Mouse (Mus musculus): ENCODE data around the gene A530064D06Rik.
A peak's percentile ranks its signal among the peaks of the same experiment; 100 is the strongest.
"Not testable (repeated sequence)": the region's sequence is repeated elsewhere in the genome, so short reads cannot be mapped to it uniquely, and the experiment has no call there.

Gene A530064D06Rik

DNA sequence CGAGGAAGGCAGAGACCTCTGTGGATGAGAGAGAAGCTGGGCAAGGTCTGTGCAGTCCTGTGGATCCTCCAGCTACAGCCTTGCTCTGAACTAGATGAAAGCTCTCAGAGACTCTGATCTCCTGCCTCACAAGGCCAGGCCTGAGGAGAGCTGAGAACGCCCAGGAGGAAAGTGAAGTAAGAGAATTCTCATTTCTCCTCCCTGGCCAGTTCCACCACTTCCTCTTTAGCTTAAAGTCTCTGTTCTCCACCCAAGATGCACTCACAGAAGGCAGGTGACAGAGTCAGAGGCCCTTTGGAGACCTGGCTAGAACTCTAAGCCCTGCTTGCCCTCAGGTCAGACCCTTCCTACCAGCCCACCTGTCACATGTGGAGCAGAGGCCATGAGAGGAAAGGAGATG is at the start of gene A530064D06Rik:
A530064D06Rik (minus strand) TSS at position 173 of the 400 bp plus-strand sequence.
- not testable (repeated sequence) for DNase-seq (ENCODE audit: low read depth in 2 of 2, low spot score in 2 of 2)

DNA sequence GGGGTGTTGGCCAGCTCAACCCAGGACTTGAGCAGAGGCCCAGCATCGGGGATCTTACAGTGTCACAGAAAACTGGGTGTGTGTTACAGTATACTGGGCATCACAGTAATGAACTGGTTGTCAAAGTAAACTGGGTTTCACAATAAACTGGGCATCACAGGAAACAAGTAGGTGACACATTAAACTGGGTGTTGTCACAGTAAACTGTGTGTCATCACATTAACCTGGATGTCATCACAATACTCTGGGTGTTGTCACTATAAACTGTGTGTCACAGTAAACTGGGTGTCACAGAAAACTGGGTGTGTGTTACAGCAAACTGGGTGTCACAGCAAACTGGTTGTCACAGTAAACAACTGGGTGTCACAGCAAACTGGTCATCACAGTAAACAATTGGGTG is 48.4 kb upstream of the A530064D06Rik start:
- DNase-seq (ENCODE audit: low read depth in 2 of 2, low spot score in 2 of 2): no peak

DNA sequence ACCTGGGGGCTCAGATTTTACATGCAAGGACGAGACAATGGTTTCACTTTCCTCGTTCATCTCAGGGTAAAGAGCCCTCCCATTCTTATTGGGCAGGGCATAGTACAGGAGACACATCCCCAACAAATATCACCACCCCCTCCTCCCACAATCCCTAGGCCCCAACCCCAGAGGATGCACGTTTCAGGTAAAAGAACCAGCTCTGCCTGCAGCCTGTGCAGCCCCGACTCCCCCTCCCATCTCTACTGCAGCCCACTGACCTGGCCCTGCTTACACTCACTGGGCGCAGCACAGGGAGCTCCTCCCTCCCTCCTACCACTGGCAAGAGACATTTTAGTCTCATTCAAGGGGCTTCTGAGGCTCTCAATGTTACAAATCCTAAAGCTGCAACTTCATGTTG is 46.4 kb upstream of the A530064D06Rik start:
- no peak for DNase-seq (ENCODE audit: low read depth in 2 of 2, low spot score in 2 of 2)

DNA sequence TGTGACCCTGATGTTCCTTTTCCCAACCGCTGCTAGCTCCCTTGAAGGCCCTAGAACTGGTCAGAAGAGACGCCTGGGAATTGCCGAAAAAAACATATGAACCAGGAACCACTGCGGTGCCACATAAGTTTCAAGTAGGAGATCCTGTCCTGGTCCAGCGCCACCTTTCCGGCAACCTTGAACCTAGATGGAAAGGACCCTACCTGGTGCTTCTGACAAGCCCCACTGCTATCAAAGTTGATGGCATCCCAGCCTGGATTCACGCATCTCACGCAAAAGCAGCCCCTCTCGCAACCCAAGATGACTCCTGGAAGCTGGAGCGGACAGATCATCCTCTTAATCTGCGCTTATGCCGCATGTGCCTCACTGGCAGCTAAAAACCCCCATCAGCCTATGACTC is 45.5 kb upstream of the A530064D06Rik start:
- DNase-seq (ENCODE audit: low read depth in 2 of 2, low spot score in 2 of 2): no peak

DNA sequence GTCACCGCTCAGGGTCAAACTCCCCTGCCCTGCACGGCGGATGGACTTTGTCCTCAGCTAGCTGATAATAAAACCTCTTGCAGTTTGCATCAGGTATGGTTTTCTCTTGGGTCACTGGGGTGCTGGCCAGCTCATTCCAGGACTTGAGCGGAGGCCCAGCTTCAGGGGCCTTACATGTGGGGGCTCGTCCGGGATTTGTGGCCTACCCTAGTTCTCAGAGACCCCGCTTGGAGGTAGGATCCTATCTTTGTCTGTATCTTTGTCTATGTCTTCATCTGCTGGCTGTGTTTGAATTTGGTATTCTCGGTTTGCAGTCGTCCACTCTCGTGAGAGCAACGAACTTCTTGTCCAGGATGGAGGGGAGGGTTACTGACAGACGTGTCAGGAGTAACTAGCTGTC is 36.0 kb upstream of the A530064D06Rik start:
- no peak for DNase-seq (ENCODE audit: low read depth in 2 of 2, low spot score in 2 of 2)

DNA sequence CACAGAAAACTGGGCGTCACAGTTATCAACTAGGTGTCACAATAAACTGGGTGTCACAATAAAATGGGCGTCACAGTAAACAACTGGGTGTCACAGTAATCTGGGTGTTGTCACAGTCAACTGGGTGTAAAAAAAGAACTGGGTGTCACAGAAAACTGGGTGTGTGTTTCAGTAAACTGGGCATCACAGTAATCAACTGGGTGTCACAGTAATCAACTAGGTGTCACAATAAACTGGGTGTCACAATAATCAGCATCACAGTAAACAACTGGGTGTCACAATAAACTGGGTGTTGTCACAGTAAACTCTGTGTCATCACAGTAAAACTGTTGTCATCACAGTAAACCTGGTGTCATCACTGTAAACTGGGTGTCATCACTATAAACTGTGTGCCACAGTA is 25.3 kb upstream of the A530064D06Rik start:
- no peak for DNase-seq (ENCODE audit: low read depth in 2 of 2, low spot score in 2 of 2)

DNA sequence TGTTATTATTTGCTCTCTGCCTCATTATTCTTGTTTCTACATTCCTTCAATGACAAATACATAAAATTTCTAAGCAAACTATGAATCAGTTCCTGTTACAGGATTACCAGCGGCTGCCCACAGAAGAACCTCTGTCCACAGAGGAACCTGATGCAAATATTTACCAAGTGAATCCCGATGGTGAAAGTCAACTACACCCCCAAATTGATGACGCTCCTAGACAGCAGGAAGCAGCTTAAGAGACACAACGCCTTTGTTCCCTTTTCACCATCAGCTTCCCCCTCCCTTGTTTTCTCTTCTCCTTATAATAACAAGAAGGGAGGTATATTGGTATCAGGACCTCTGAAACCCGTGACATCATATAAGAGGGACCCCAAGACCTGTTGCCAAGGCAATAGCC is 18.2 kb upstream of the A530064D06Rik start:
- no peak for DNase-seq (ENCODE audit: low read depth in 2 of 2, low spot score in 2 of 2)

DNA sequence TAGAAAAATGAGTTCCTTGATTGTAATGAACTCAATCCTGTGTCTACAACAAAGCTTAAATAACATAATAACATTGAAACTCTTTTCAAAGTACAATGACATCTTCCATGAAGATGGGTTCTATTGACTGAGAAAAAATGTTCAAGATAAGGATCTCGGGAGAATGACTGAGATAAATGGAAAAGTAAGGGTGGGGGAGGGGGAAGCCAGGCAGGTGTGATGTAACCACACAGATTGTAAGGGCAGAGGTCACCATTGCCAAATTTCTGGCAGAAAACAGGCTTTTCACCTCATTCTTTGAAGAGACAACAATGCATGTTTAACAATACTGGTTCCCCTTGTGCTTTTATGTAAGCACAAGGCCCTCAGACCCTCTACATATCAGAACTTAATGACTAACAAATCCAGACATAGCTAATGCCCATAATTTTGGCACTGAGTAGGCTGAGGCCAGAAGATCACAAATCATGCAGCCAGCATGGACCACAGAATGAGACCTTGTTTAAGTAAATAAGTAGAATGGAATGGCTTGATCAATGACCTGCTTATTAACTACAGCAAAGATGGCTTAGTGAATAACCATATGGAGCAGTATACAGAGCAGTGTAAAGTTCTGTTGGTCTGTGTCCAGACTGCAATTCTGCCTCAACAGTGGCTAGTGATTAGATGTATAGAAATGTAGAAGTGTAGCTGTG is 9.5 kb downstream of the A530064D06Rik start:
- no peak for DNase-seq (ENCODE audit: low read depth in 2 of 2, low spot score in 2 of 2)

DNA sequence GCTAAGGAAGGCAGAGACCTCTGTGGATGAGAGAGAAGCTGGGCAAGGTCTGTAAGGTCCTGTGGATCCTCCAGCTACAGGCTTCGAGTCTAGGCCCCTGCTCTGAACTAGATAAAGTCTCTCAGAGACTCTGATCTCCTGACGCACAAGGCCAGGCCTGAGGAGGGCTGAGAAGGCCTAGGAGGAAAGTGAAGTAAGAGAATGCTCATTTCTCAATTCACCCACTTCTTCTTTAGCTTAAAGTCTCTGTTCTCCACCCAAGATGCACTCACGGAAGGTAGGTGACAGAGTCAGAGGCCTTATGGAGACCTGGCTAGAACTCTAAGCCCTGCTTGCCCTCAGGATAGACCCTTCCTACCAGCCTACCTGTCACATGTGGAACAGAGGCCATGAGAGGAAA is 21.0 kb downstream of the A530064D06Rik start, which contains the start of gene 9830107B12Rik:
9830107B12Rik (minus strand) TSS at position 149 of the 400 bp plus-strand sequence.
- DNase-seq (ENCODE audit: low read depth in 2 of 2, low spot score in 2 of 2): no peak

DNA sequence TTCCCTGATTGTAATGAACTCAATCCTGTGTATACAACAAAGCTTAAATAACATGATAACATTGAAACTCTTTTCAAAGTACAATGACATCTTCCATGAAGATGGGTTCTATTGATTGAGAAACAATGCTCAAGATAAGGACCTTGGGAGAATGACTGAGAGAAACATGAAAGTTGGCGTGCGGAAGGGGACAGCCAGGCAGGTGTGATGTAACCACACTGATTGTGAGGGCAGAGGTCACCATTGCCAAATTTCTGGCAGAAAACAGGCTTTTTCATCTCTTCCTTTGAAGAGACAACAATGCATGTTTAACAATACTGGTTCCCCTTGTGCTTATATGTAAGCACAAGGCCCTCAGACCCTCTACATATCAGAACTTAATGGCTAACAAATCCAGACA is 34.3 kb downstream of the A530064D06Rik start:
- no peak for DNase-seq (ENCODE audit: low read depth in 2 of 2, low spot score in 2 of 2)

DNA sequence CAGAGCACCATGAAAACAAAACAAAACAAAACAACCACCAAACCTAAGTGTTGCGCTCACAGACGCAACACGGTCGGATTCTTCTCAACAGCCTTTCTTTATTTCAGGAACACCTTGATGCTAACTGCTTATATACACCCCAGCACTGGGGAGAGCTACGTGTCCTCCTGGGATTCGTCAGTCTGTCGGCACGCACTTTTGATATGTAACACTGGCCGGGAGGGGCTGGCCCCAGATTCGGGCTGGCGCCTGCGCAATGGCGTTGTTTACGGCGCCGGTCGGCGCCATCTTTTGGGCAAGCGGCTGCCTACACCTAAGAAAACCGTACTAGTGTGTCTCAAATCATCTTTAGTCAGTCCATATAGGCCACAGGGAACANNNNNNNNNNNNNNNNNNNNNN is 46.6 kb downstream of the A530064D06Rik start:
- no peak for DNase-seq (ENCODE audit: low read depth in 2 of 2, low spot score in 2 of 2)

DNA sequence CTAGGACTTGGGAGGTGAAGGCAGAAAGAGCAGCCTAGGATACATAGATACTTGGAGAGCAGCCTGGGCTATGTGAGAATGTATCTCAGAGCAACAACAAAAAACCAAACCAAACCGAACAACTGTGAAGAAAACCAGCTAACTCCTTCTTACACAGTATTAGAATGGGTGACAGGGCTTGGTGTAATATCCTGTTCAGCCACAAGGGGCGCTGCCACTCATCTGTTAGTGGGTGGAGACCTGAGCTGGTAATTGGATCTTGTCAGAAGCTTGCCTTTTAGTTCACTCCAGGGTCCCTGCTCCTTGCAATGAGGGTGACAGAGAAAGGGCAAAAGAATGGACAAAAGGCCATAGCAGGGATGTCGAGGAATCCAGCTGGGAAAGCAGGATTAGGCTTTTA is 47.4 kb downstream of the A530064D06Rik start:
- DNase-seq (ENCODE audit: low read depth in 2 of 2, low spot score in 2 of 2): peak; percentile 54 to 67

DNA sequence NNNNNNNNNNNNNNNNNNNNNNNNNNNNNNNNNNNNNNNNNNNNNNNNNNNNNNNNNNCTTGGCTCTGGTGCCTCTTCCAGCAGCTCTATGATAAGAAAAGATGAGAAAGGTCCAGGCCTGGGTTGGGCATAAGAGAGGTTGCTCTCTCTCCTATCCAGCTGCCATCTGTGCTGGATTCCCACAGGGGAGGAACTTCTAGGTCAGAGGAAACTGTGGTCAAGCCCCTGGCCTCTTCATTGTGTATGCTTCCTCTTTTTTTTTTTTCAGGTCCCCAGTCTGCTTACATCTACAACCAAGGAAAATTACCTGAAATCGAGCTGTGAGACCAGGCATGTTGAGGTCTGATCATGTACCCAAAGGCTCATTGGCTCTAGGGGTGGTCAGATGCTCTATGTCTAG is 48.5 kb downstream of the A530064D06Rik start:
- no peak for DNase-seq (ENCODE audit: low read depth in 2 of 2, low spot score in 2 of 2)

DNA sequence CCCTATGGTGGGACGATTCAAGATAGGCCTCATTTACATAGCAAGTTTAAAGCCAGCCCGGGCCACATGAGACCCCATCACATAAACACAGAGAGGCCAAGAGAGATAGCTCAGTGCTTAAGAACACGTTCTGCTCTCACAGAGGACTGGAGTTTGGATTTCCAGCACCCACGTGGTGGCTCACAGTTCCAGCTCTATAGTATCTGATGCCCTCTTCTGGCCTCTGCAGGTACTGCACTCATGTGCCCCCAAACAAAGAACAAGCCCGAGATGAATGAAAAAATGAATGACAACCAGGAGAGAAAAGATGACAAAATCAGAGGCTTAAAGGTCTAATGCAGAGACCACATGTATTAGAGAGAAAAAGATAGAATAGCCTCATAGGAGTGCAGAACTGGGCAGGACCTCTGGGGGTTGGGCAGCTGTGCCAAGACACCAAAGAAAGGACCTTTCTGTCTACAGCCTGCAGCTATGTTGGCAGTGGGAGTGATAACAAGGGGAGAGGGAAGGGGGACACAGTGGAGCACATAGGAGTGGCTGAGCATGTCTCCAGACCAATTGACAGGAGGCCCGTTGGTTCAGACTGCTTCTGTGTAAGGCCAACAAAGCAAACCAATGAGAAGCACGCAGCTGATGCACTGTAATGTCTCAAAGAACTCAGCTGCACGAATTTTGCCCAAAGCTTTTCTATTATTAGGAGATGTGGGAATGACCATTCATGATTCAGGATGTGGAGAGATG is 56.4 kb downstream of the A530064D06Rik start:
- peak; percentile 39 to 59 for DNase-seq (ENCODE audit: low read depth in 2 of 2, low spot score in 2 of 2)

DNA sequence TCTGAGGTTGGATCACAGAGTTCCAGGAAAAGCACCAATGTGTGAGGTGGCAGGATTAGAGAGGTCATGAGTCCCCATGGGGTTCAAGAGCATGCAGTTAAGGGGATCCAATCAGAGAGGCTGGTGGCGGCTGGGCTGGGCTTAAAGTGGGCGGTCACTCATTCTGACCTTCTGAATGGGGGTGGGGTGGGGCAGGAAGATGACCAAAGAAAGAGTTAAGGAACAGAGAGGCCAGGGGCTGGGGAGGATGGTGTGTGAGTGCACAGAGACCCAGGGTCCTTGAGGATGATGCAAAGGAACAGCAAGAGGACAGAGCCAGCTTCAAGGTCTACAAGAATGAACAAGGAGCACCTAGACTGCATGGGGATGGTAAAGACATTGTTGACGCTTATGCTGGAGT is 58.6 kb downstream of the A530064D06Rik start:
- DNase-seq (ENCODE audit: low read depth in 2 of 2, low spot score in 2 of 2): no peak

DNA sequence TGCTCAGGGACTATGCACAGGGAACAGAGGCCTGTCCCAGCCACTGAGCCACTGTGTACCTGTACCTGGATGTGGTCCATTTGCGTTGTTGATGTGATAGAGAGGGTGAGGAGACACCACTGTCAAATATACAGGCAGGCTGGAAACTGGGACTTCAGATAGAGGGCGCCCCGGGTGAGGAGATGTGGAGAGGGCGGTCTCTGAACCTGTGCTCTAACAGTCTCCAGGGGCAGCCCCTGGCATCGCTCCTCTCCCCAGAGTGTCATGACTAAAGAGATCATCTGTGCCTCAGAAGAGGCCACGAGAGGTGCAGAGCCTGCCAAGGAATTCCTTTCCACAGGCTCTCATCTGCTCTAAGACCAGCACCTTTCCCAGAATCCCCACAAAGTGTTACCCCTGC is 59.2 kb downstream of the A530064D06Rik start:
- DNase-seq (ENCODE audit: low read depth in 2 of 2, low spot score in 2 of 2): no peak

DNA sequence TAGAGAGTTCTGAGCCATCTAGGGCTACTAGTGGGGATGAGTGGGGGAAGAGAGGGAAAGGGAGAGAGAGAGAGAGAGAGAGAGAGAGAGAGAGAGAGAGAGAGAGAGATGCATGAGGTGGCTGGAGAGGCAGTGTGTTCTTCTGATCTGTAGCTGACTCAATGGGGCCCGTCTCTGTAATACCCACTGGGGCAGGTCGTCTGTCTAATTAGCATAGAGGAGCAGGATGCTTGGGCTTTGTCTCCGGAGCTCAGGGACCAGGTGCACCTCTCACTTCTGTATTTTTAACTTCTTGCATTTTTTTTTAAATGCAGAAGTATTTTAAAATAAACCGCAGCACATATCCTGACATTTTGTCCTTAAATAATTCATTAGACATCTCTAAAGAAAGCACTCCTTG is 59.7 kb downstream of the A530064D06Rik start:
- no peak for DNase-seq (ENCODE audit: low read depth in 2 of 2, low spot score in 2 of 2)

DNA sequence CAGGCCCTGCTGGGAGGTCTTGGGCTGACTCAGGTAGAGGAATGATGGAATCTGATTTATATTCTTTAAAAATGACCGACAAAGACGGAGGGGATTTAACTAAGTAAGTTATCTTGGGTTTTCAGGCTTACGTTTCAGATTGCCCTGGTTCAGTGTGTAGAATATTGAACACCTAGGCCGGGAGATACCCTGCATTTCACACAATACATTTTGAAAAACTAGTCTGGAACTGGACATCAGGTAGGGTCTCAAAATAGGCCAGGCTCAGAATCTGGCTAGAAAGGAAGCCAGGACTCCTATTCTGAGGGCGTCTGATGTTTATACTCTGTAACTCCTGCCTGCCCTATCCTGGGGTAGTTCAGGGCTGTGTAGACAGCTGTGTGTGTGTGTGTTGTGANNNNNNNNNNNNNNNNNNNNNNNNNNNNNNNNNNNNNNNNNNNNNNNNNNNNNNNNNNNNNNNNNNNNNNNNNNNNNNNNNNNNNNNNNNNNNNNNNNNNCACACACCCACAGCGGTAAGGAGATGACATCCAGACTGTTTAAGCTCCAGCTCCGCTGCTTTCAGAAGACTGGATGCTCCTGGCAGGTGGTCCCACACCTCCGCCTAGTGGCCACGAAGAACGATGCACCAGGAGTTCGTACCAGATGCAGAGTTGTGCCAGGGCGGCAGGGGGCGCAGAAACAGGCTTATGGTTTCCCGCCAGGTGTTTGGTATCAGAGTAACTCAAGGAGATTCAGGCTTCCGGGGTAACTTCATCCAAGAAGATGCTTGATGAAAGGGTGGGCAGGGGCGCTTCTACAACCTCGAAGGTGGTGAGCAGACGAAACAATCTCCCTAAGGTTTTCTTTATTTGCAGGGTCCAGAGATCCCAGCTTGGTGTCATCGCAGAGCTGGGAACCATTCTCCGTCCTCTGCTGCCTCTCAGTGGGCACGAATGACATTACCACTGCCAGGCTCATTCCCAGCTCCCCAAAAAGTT is 66.3 kb downstream of the A530064D06Rik start:
- DNase-seq (ENCODE audit: low read depth in 2 of 2, low spot score in 2 of 2): peak; percentile 73 to 83

DNA sequence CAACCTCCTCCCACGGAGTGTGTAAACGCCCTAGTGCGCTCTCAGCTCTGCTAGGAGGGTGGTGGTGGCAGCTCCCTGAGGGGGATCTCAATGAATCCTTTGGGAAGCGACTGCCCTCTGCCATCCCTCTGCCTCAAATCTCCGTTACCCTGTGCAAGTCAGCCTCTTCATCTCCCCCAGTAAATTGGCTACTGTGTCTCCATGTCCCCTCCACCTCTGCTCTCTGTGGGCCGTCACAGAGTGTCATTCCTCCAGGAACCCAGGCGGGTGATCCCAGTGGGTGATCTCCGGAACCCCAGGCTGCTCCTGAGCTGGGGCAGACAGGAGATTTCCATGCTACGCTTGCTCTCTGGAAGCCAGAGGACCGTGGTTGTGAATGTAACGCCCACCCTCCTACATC is 67.8 kb downstream of the A530064D06Rik start:
- no peak for DNase-seq (ENCODE audit: low read depth in 2 of 2, low spot score in 2 of 2)

Measured in CD8-positive naive resting alpha-beta T cell, adult 2 months (primary cell).